Mouse (Mus musculus): ENCODE measurements around the gene Gdpgp1.

Gdpgp1 gene

GRCm38 (mm10) chr7:80199851-80200587 lies 32.6 kb upstream of the Gdpgp1 start:
- in situ Hi-C loops (cut with MboI, MseI), result no loop called here

DNA sequence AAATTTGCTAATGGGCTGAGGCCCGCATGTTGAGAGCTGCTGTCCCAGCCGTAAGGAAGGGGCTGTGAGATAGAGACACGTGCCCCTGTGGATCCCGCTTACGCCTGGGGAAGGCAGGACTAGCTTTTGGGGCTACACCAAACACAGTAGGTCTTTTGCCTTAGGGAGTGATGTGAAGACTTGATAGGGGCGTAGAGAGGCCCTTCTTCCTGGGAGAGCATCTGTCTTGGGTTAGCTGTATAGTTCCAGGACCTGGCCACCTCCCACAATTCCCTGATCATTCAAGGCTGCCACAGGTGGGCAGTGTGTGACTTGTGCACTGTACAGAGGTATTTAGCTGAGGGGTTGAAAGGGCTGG lies 32.1 kb upstream of the Gdpgp1 start:
- in situ Hi-C loops (cut with MboI, MseI), result no loop called here

DNA sequence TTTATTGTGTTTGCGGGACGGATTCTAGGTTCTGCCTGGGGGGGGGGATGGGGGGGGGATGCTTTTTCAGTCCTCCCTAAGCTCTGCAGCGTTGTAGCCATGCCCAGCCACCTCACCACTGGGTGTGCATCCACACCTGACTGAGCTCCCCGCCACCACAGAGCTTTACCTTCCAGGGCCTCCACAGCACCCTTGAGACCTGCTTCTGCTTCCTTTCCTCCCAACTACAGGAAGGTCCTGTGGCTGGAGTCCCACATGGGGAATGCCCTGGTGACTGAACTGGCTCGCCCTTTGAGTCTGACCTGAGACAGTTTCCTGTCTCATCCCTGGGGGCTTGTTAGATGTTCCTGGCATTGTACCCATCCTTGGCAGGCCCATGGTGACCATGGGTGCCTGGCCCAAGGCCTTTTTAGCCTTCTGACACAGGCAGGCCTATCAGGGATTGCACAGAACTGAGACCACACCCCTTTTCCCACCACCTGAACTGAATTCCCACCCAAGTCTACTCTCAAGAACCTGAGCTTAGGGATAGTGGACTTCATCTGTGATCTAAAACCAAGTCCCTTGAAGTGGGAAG lies 31.6 kb upstream of the Gdpgp1 start:
- in situ Hi-C loops (cut with MboI, MseI), result no loop called here

GRCm38 (mm10) chr7:80201888-80202540 lies 30.7 kb upstream of the Gdpgp1 start:
- in situ Hi-C loops (cut with MboI, MseI), result no loop called here

DNA sequence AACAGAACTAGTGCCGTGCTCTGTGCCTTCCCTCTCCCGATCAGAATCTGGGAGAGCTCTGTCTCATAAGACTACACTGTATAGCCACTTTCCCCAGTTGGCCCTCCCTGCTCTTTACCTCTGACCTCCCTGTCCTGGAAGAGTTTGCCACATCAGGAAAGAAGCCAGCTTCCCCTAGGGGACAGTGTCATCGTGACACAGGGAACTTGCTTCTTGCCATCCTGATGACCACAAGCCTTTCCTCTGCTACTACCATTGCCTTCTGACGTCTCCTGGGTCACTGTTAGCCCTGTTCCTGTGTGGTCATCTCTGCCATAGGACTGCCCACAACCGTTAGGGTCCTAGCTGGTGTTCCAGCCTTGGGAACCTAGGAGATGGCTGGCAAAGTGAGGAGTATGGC lies 29.7 kb upstream of the Gdpgp1 start:
- in situ Hi-C loops (cut with MboI, MseI), result no loop called here

DNA sequence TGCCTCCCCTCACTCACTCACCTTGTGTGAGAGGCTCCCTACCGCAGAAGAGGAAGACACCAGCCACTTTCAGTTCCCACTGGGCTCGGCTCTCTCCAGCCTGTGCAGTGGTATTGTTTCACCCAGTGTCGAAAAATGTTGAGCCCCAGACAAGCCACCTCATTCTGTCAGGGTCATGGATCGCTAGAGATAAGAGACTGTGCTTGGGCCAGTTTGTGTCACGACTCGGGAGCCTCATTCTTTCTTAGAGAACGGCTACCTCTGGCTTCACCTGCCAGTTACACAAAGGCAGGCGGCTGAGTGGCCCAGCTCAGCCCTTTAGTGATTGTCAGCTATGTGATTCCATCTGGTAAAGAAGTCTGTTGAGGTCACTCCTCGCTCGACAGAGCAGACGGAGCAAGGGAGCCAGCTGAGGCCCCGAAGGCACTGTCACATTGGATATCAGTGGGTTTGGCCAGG lies 29.0 kb upstream of the Gdpgp1 start:
- in situ Hi-C loops (cut with MboI, MseI), result no loop called here

GRCm38 (mm10) chr7:80204362-80204761 lies 28.3 kb upstream of the Gdpgp1 start:
- in situ Hi-C loops (cut with MboI, MseI), result no loop called here

- in situ Hi-C loops (cut with MboI, MseI), result loop anchor here (5.0 kb wide), 1 partner anchor 43 kb away; no protein-coding TSS in a partner anchor
Measured at GRCm38 (mm10) chr7:80204961-80205360, 27.7 kb upstream of the Gdpgp1 start.

GRCm38 (mm10) chr7:80205705-80206589 lies 26.7 kb upstream of the Gdpgp1 start:
- in situ Hi-C loops (cut with MboI, MseI), result loop anchor here (5.0 kb wide), 1 partner anchor 44 kb away; no protein-coding TSS in a partner anchor

DNA sequence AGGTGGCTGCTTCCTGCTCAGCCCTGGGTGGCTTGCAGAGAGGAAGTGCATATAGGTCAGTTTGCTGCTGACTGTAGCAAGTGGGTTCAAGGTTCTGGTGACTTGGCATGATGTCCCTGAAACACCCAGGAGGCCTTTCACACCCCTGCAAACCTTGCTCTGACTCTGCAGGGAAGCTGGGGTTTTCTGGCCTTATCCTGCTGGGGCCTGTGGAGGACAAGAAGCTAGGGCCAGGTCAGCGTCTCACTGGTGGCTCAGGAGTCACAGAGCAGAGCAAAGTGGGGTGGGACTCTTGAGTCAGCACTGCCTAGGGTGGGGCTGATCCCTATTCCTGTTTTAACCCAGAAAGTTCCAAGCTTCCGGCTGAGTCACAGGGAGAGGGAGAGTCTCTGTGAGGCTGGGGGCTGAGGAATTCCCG lies 25.3 kb upstream of the Gdpgp1 start:
- in situ Hi-C loops (cut with MboI, MseI), result loop anchor here (5.0 kb wide), 1 partner anchor 45 kb away; no protein-coding TSS in a partner anchor

DNA sequence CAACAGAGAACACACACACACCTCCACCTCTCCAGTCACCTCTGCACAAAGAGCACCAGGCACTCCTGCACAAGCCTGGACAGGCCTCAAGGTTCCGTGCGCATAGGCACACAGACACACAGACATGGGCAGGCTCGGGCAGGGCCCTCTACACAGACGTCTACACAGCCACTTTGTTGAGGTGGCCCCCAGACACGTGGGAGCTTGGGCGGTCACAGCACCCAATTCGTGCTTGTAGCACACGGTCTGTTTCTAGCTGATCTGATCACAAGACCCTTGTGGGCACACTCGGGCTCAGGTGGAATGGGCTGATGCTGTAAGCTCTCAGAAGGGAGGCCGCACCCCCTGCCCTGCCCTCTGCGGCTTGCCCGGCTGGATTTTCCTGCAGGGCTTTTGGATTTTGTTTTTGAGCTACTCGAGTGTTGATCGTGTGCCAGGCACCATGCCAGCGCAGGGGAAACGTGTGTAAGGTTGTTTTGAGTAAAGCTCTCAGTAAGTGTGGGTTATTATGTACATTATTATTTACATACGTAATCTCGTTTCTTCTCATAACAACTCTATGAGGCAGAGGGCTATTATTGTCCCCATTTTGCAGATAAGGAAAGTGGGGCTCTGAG lies 24.5 kb upstream of the Gdpgp1 start:
- in situ Hi-C loops (cut with MboI, MseI), result loop anchor here (5.0 kb wide), 1 partner anchor 46 kb away; no protein-coding TSS in a partner anchor

GRCm38 (mm10) chr7:80208738-80209430 lies 23.8 kb upstream of the Gdpgp1 start:
- in situ Hi-C loops (cut with MboI, MseI), result loop anchor here (5.0 kb wide), 1 partner anchor 47 kb away; no protein-coding TSS in a partner anchor

GRCm38 (mm10) chr7:80209669-80210068 lies 23.0 kb upstream of the Gdpgp1 start:
- in situ Hi-C loops (cut with MboI, MseI), result loop anchor here (5.0 kb wide), 1 partner anchor 47 kb away; no protein-coding TSS in a partner anchor

DNA sequence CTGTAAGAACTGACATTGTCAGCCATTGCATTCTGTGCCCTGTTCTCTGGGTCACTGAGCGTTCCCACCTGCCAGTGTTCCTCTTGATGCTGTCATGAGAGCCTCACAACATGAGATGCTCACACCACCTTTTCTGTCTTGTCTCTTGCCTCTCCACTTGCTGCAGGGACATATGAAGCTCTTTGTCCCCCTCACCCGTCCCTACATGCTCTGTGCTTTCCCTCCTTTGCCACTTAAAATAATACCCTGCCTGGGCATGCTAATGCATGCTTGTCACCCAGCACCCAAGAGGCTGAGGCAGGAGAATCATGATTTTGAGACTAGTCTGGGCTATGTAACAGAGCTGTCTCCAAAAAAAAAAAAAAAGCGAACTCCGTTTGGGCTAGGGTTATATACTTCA lies 21.7 kb upstream of the Gdpgp1 start:
- in situ Hi-C loops (cut with MboI, MseI), result no loop called here

GRCm38 (mm10) chr7:80213604-80214003 lies 19.1 kb upstream of the Gdpgp1 start:
- in situ Hi-C loops (cut with MboI, MseI), result no loop called here

- in situ Hi-C loops (cut with MboI, MseI), result no loop called here
Measured at GRCm38 (mm10) chr7:80214459-80214858, 18.2 kb upstream of the Gdpgp1 start.

GRCm38 (mm10) chr7:80215398-80215797 lies 17.3 kb upstream of the Gdpgp1 start:
- in situ Hi-C loops (cut with MboI, MseI), result no loop called here

DNA sequence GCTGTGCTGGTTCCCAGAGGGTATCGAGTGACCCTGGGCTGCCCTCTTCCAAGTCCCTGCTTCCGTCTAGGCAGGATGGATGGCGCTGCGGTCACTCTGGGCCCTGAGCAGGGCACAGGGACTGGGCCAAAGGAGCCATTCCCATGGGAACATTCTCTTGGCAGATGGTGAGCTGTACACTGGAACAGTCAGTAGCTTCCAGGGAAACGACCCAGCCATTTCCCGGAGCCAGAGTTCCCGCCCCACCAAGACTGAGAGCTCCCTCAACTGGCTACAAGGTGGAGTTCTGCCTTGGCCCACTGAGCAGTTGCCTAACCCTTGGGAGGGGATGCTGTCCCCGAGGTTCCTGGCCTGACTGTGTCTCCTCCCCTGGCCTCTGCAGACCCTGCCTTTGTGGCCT lies 16.1 kb upstream of the Gdpgp1 start:
- in situ Hi-C loops (cut with MboI, MseI), result no loop called here

GRCm38 (mm10) chr7:80218666-80219065 lies 14.0 kb upstream of the Gdpgp1 start:
- in situ Hi-C loops (cut with MboI, MseI), result no loop called here

DNA sequence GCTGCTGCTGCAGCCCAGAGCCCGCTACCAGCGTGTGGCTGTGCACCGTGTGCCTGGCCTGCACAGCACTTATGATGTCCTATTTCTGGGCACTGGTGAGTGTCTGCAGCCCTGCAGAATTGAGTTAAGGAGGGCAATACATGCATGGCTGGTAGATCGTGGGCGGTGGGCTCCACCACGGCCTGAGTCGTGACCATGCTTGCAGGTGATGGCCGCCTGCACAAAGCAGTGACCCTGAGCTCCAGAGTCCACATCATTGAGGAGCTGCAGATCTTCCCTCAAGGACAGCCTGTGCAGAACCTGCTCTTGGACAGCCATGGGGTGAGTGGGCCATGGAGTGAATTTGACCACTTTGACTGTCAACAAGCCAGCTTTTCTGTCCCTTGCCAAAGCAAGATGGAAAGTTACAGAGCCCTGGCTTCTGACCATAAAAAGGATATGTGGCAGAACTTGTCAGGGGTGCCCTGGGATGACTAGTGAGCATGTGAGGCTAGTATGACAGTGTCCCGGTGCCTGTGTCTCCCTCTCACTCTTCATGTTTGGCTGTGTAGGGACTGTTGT lies 12.3 kb upstream of the Gdpgp1 start:
- in situ Hi-C loops (cut with MboI, MseI), result no loop called here
